Mouse (Mus musculus) midbrain, embryonic 13.5 days (tissue): Measurements from ENCODE around the gene Wbp1. TPM values are rescaled to one million over a fixed set of nuclear protein-coding genes. Genes with fewer than 3 reads are reported as not detected.

Experiments used
- ATAC-seq: fragments of 200-750 bp; cut with Nextera tagmentation; 2 replicates; pipeline ENCODE4 v1.8.0; 2017; ENCODE audit warnings: mild to moderate bottlenecking, moderate TSS enrichment, moderate library complexity
- H3K27ac ChIP-seq: fragments of 300-500 bp; sonication (generic); 2 replicates; pipeline ENCODE4 v1.5.1; 2015; ENCODE audit warnings: inconsistent platforms, mild to moderate bottlenecking, moderate library complexity
- H3K27me3 ChIP-seq: fragments of 300-500 bp; sonication (generic); 2 replicates; pipeline ENCODE4 v1.6.1; 2015; ENCODE audit warnings: mild to moderate bottlenecking, inconsistent platforms
- H3K36me3 ChIP-seq: fragments of 300-500 bp; sonication (generic); 2 replicates; pipeline ENCODE4 v1.6.1; 2015; ENCODE audit warnings: mild to moderate bottlenecking, inconsistent platforms
- H3K4me1 ChIP-seq: fragments of 300-500 bp; sonication (generic); replicated peaks from 2 replicates; pipeline ENCODE4 v1.6.1; 2015; ENCODE audit warnings: inconsistent platforms
- H3K4me2 ChIP-seq: fragments of 300-500 bp; sonication (generic); replicated peaks from 2 replicates; pipeline ENCODE4 v1.6.1; 2015; ENCODE audit warnings: moderate library complexity, mild to moderate bottlenecking, inconsistent platforms
- H3K4me3 ChIP-seq: fragments of 300-500 bp; sonication (generic); replicated peaks from 2 replicates; pipeline ENCODE4 v1.5.1; 2015; ENCODE audit warnings: mild to moderate bottlenecking, inconsistent platforms
- H3K9ac ChIP-seq: fragments of 300-500 bp; sonication (generic); replicated peaks from 2 replicates; pipeline ENCODE4 v1.6.1; 2015; ENCODE audit warnings: mild to moderate bottlenecking, inconsistent platforms
- H3K9me3 ChIP-seq: fragments of 300-500 bp; sonication (generic); 2 replicates; pipeline ENCODE4 v1.6.1; 2016; ENCODE audit warnings: mild to moderate bottlenecking, inconsistent platforms
- WGBS: fragments of 180-500 bp; shearing (Covaris S2); methylation state at CpG from one replicate; pipeline ENCODE4 v1.1.7; 2015; 5-methylcytosine and 5-hydroxymethylcytosine counted together
- polyA plus RNA-seq: library from polyadenylated mRNA; unstranded; fragments of >200 nt; fragmentation: Nextera tagmentation; extraction: Ambion mirVana; gene quantifications from 2 replicates; pipeline ENCODE4 v1.2.1, GENCODE M21; 2015

Gene Wbp1
- polyA plus RNA-seq, 1 experiment from 2014 or later, result 253 TPM

- H3K4me1 ChIP-seq, result peaks cover 60% of the 10 kb centered on the region
Observed at GRCm38 (mm10) chr6:83122961-83123360, 1.6 kb upstream of the Wbp1 start.

GRCm38 (mm10) chr6:83121863-83122710 lies 728 bp upstream of the Wbp1 start:
- Histone ChIP-seq H3K27me3 (no peaks in the 10 kb centered on the region), H3K4me2 (peak overlapping the region; percentile 98), H3K9ac (peak overlapping the region; percentile 91), H3K9me3 (no peaks in the 10 kb centered on the region), H3K4me1 (peaks cover 67% of the 10 kb centered on the region), H3K4me3 (peak overlapping the region; percentile 74), H3K36me3 (peaks cover 28% of the 10 kb centered on the region), H3K27ac (peak overlapping the region; percentile 99)
- WGBS, result 1% methylated on average over 47 of the region's 52 CpGs
- ATAC-seq, result peak; percentile 8; the same call in 1 of the 2 replicates

More at GRCm38 (mm10) chr6:83122961-83123360, 1.6 kb upstream of the Wbp1 start:
- peak overlapping the region; percentile 99; the same call in 1 of the 2 replicates for H3K27ac ChIP-seq
- peak overlapping the region; percentile 91; the same call in 1 of the 2 replicates for H3K9ac ChIP-seq
- no peaks in the 10 kb centered on the region for H3K27me3 ChIP-seq
- ATAC-seq, result no peak
- WGBS, result 72% methylated on average over 5 of the region's 5 CpGs
- H3K4me3 ChIP-seq, result peak overlapping the region; percentile 74
- no peaks in the 10 kb centered on the region for H3K9me3 ChIP-seq
- peak overlapping the region; percentile 98 for H3K4me2 ChIP-seq
- peaks cover 20% of the 10 kb centered on the region for H3K36me3 ChIP-seq

GRCm38 (mm10) chr6:83119734-83120051 lies 1.7 kb downstream of the Wbp1 start:
- Histone ChIP-seq H3K4me2 (peak overlapping the region; percentile 98), H3K27me3 (no peaks in the 10 kb centered on the region), H3K4me3 (peak overlapping the region; percentile 74), H3K9me3 (no peaks in the 10 kb centered on the region), H3K27ac (0 out of 2 replicates have a peak overlapping the region, but pooled peaks have one; percentile 9), H3K4me1 (peaks cover 79% of the 10 kb centered on the region), H3K9ac (peak overlapping the region; percentile 92), H3K36me3 (peaks cover 33% of the 10 kb centered on the region)
- WGBS, result 49% methylated on average over 7 of the region's 7 CpGs
- ATAC-seq, result no peak

GRCm38 (mm10) chr6:83118825-83119733 lies 2.3 kb downstream of the Wbp1 start:
- H3K27ac ChIP-seq, result peak overlapping the region; percentile 9; the same call in 1 of the 2 replicates
- ATAC-seq, result no peak
- no peaks in the 10 kb centered on the region for H3K27me3 ChIP-seq
- H3K9me3 ChIP-seq, result no peaks in the 10 kb centered on the region
- peaks cover 77% of the 10 kb centered on the region for H3K4me1 ChIP-seq
- peaks cover 33% of the 10 kb centered on the region for H3K36me3 ChIP-seq
- H3K4me3 ChIP-seq, result peak overlapping the region; percentile 74
- peak overlapping the region; percentile 98 for H3K4me2 ChIP-seq
- 88% methylated on average over 14 of the region's 14 CpGs for WGBS
- H3K9ac ChIP-seq, result peak overlapping the region; percentile 92

- Histone ChIP-seq H3K4me2 (no peak overlapping the region), H3K4me1 (peaks cover 70% of the 10 kb centered on the region), H3K27ac (no peak overlapping the region), H3K27me3 (no peaks in the 10 kb centered on the region), H3K9me3 (no peaks in the 10 kb centered on the region), H3K9ac (no peak overlapping the region), H3K36me3 (peaks cover 33% of the 10 kb centered on the region), H3K4me3 (no peak overlapping the region)
- no peak for ATAC-seq
- 86% methylated on average over 11 of the region's 11 CpGs for WGBS
Observed at GRCm38 (mm10) chr6:83118369-83118768, 3.0 kb downstream of the Wbp1 start.

GRCm38 (mm10) chr6:83117616-83118015 lies 3.7 kb downstream of the Wbp1 start:
- Histone ChIP-seq H3K4me1 (peaks cover 62% of the 10 kb centered on the region), H3K4me3 (0 out of 2 replicates have a peak overlapping the region, but pooled peaks have one; percentile 1), H3K4me2 (no peak overlapping the region), H3K27me3 (no peaks in the 10 kb centered on the region), H3K27ac (no peak overlapping the region), H3K36me3 (peaks cover 33% of the 10 kb centered on the region), H3K9me3 (no peaks in the 10 kb centered on the region), H3K9ac (no peak overlapping the region)
- no peak for ATAC-seq
- 94% methylated on average over 13 of the region's 13 CpGs for WGBS

- Histone ChIP-seq H3K27me3 (no peaks in the 10 kb centered on the region), H3K27ac (no peak overlapping the region), H3K4me3 (peak overlapping the region; percentile 88; the same call in 1 of the 2 replicates), H3K36me3 (peaks cover 33% of the 10 kb centered on the region), H3K4me2 (peak overlapping the region; percentile 88), H3K4me1 (peaks cover 57% of the 10 kb centered on the region), H3K9me3 (no peaks in the 10 kb centered on the region), H3K9ac (peak overlapping the region; percentile 93; the same call in 1 of the 2 replicates)
- WGBS, result 88% methylated on average over 4 of the region's 4 CpGs
- no peak for ATAC-seq
Observed at GRCm38 (mm10) chr6:83117165-83117438, 4.3 kb downstream of the Wbp1 start.

- Histone ChIP-seq H3K9me3 (no peaks in the 10 kb centered on the region), H3K36me3 (peaks cover 33% of the 10 kb centered on the region), H3K4me3 (peak overlapping the region; percentile 88), H3K27me3 (no peaks in the 10 kb centered on the region), H3K27ac (0 out of 2 replicates have a peak overlapping the region, but pooled peaks have one; percentile 84), H3K4me2 (peak overlapping the region; percentile 88), H3K4me1 (peaks cover 56% of the 10 kb centered on the region), H3K9ac (peak overlapping the region; percentile 93)
- 80% methylated on average over 11 of the region's 11 CpGs for WGBS
- no peak for ATAC-seq
Observed at GRCm38 (mm10) chr6:83116373-83117164, 4.8 kb downstream of the Wbp1 start.

GRCm38 (mm10) chr6:83115682-83116372 lies 5.5 kb downstream of the Wbp1 start:
- 1% methylated on average over 37 of the region's 48 CpGs for WGBS
- H3K27ac ChIP-seq, result peak overlapping the region; percentile 84
- peak overlapping the region; percentile 88 for H3K4me3 ChIP-seq
- peak; percentile 44 for ATAC-seq
- peak overlapping the region; percentile 88 for H3K4me2 ChIP-seq
- H3K36me3 ChIP-seq, result peaks cover 36% of the 10 kb centered on the region
- H3K9ac ChIP-seq, result peak overlapping the region; percentile 93
- H3K4me1 ChIP-seq, result peaks cover 58% of the 10 kb centered on the region
- H3K9me3 ChIP-seq, result no peaks in the 10 kb centered on the region
- no peaks in the 10 kb centered on the region for H3K27me3 ChIP-seq

- 2% methylated on average over 49 of the region's 58 CpGs for WGBS
- peaks cover 55% of the 10 kb centered on the region for H3K4me1 ChIP-seq
- no peaks in the 10 kb centered on the region for H3K9me3 ChIP-seq
- ATAC-seq, result peak; percentile 88
- peak within 1 kb of the TSS; percentile 93 for H3K9ac ChIP-seq
- H3K36me3 ChIP-seq, result peaks cover 37% of the 10 kb centered on the region
- H3K4me3 ChIP-seq, result peak within 1 kb of the TSS; percentile 88
- no peaks in the 10 kb centered on the region for H3K27me3 ChIP-seq
- peak within 1 kb of the TSS; percentile 84 for H3K27ac ChIP-seq
- peak within 1 kb of the TSS; percentile 88 for H3K4me2 ChIP-seq
Observed at GRCm38 (mm10) chr6:83115011-83115671, 6.2 kb downstream of the Wbp1 start, which contains the start of gene Mogs. TSS of gene Mogs (plus strand) at chr6:83115496.
